Mouse (Mus musculus) stomach, postnatal 0 days (tissue): ENCODE data around the gene Immp2l.

Source experiments
- CTCF ChIP-seq: IDR thresholded peaks from 2 replicates; pipeline ENCODE4 v1.5.1; 2016; ENCODE audit warnings: antibody characterized with exemption, low read depth, mild to moderate bottlenecking, moderate library complexity
- EP300 ChIP-seq: optimal IDR thresholded peaks from 2 replicates; pipeline ENCODE3; 2016; ENCODE audit warnings: antibody characterized with exemption

DNA sequence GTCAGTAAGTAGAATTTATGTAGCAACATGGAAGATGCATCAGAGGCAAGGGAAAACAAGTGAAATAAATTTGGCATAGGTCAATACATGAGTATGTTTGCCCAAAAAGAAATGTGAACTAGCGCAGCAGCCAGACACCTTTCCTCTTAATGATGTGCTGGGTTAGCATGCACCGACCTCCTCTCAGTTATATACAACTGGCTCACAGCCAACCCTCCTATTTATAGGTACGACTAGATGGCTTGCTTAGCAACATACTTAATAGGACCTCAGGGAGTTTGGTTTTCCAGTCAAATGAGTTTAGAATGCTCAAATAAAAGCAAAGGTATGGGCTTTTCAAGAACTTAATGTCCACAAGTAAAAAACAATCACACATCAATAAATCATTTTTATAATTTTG is 385.5 kb downstream of the Immp2l start:
- TF ChIP-seq CTCF (no peak), EP300 (no peak)
